Mouse (Mus musculus) liver, postnatal 0 days (tissue): ENCODE data around the gene Dennd6b. TPM values are rescaled to one million over a fixed set of nuclear protein-coding genes. Genes with fewer than 3 reads are reported as not detected.

ENCODE experiments used
- ATAC-seq: fragments of 200-750 bp; cut with Nextera tagmentation; 2 replicates; pipeline ENCODE4 v1.8.0; 2017; ENCODE audit warnings: mild to moderate bottlenecking, moderate library complexity
- DNase-seq: peaks from one replicate; pipeline ENCODE4 v3.0.0-alpha.2; 2016
- H3K27ac ChIP-seq: fragments of 300-500 bp; sonication (generic); 2 replicates; pipeline ENCODE4 v1.5.1; 2014; ENCODE audit warnings: antibody characterized with exemption, moderate library complexity, mild to moderate bottlenecking, low read depth
- H3K27me3 ChIP-seq: fragments of 300-500 bp; sonication (generic); 2 replicates; pipeline ENCODE4 v1.6.1; 2014; ENCODE audit warnings: low read length, control low read depth, mixed read lengths; ENCODE audit not compliant: insufficient read depth
- H3K36me3 ChIP-seq: fragments of 300-500 bp; sonication (generic); replicated peaks from 2 replicates; pipeline ENCODE4 v1.6.1; 2014; ENCODE audit warnings: mild to moderate bottlenecking, control low read depth, low read length, moderate library complexity, mixed read lengths; ENCODE audit not compliant: insufficient read depth
- H3K4me1 ChIP-seq: fragments of 300-500 bp; sonication (generic); 2 replicates; pipeline ENCODE4 v1.6.1; 2014; ENCODE audit warnings: antibody characterized with exemption, mild to moderate bottlenecking, control low read depth; ENCODE audit not compliant: insufficient read depth
- H3K4me2 ChIP-seq: fragments of 300-500 bp; sonication (generic); 2 replicates; pipeline ENCODE4 v1.6.1; 2014; ENCODE audit warnings: low read depth, mild to moderate bottlenecking, low read length, moderate library complexity, mixed read lengths
- H3K4me3 ChIP-seq: fragments of 300-500 bp; sonication (generic); 2 replicates; pipeline ENCODE4 v1.5.1; 2014; ENCODE audit warnings: low read depth, low read length
- H3K9ac ChIP-seq: fragments of 300-500 bp; sonication (generic); replicated peaks from 2 replicates; pipeline ENCODE4 v1.6.1; 2014; ENCODE audit warnings: mild to moderate bottlenecking, moderate library complexity
- H3K9me3 ChIP-seq: fragments of 300-500 bp; sonication (generic); 2 replicates; pipeline ENCODE4 v1.6.1; 2016; ENCODE audit warnings: mild to moderate bottlenecking, control low read depth, low read length, mixed read lengths
- CTCF ChIP-seq: sonication (generic); IDR thresholded peaks from 2 replicates; pipeline ENCODE4 v1.5.1; 2016; ENCODE audit warnings: antibody characterized with exemption, low read depth
- EP300 ChIP-seq: IDR thresholded peaks from 2 replicates; pipeline ENCODE4 v1.6.1; 2016; ENCODE audit warnings: antibody characterized with exemption, low read depth, mild to moderate bottlenecking
- WGBS: fragments of 180-500 bp; shearing (Covaris S2); extraction: QIAGEN DNeasy Blood & Tissue Kit; methylation state at CpG from one replicate; pipeline ENCODE4 v1.1.7; 2014; ENCODE audit not compliant: insufficient replicate concordance; 5-methylcytosine and 5-hydroxymethylcytosine counted together
- polyA plus RNA-seq: library from polyadenylated mRNA; unstranded; fragments of >200 nt; fragmentation: Nextera tagmentation; extraction: Ambion mirVana; gene quantifications from 2 replicates; pipeline ENCODE4 v1.2.1, GENCODE M21; 2015

The Dennd6b gene
- polyA plus RNA-seq, 1 experiment from 2014 or later = 2.7 TPM

DNA sequence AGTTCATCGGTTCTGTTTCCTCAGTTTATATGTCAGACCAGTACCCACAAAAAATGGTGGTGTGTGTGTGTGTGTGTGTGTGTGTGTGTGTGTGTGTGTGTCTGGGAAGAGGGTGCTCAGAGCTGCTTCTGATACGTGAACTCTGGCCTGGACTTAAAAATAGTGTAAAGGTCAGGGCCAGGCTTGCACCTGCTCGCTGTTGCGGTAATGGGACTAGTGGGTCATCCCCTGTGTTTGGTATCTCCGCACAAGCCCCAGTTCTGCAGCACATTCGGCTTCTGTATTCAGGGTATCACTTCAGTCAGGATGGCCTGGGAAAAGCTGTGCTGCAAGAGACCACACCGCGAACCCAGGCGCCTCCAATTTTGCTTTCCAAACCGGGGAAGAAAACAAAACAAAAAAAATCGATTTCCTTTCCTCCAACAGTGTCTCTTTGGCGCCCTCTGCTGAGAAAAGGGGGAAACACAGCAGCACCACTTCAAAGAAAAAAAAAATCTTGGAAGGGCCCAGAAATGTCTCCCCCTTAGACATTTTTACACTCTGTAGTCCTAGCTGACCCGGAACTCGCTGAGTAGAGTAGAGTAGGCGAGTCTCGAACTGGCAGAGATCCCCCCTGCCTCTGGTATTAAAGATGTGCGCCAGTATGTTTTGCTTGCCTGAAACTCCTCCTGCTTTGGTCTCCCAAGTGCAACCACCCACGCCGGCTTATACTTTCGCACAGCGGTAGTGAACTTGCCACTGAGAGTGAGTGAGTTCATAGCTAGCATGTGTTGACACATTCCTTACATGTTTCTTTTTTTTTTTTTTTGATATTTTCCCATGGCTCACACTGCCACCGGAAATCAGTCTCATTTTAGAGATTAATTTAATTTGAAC is 13.8 kb upstream of the Dennd6b start:
- 14% methylated on average over 22 of the region's 22 CpGs for WGBS
- peaks cover 20% of the 10 kb centered on the region for H3K4me1 ChIP-seq
- H3K27ac ChIP-seq = peak overlapping the region; percentile 98
- H3K4me3 ChIP-seq = peak overlapping the region; percentile 98
- peak overlapping the region; percentile 32 for H3K9ac ChIP-seq
- peak overlapping the region; percentile 87 for H3K4me2 ChIP-seq
- no peaks in the 10 kb centered on the region for H3K36me3 ChIP-seq
- peak; percentile 91 for DNase-seq
- no peaks in the 10 kb centered on the region for H3K27me3 ChIP-seq
- peak; percentile 50 for ATAC-seq
- TF ChIP-seq EP300 = peak; percentile 46; the same call in 1 of the 2 replicates
- peak; percentile 90 for TF ChIP-seq CTCF
- H3K9me3 ChIP-seq = no peaks in the 10 kb centered on the region

DNA sequence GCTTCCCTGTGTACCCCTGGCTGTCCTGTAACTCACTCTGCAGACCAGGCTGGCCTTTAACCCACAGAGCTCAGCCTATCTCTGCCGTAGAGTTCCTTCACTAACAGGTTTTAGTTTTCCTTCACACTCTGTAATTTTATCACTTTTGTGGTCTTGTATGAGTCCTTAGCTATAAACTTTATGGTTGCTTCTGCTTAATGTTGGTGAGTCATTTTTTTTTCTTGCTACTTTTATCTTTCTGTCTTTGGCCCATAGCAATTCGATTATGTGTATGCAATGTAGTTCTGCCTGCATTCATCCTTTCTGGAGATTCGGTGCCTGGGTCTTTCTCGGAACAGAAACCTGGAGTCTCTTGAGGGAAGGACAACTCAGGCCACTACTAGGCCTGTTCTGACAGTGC is 11.2 kb upstream of the Dennd6b start:
- Histone ChIP-seq H3K4me1 (peaks cover 5% of the 10 kb centered on the region), H3K27me3 (no peaks in the 10 kb centered on the region), H3K4me3 (no peak overlapping the region), H3K9me3 (peaks cover 8% of the 10 kb centered on the region), H3K36me3 (no peaks in the 10 kb centered on the region), H3K9ac (no peak overlapping the region), H3K27ac (no peak overlapping the region), H3K4me2 (no peak overlapping the region)
- TF ChIP-seq CTCF = no peak
- no peak for TF ChIP-seq EP300
- ATAC-seq (no peak), DNase-seq (no peak)
- WGBS = 75% methylated on average over 4 of the region's 4 CpGs

DNA sequence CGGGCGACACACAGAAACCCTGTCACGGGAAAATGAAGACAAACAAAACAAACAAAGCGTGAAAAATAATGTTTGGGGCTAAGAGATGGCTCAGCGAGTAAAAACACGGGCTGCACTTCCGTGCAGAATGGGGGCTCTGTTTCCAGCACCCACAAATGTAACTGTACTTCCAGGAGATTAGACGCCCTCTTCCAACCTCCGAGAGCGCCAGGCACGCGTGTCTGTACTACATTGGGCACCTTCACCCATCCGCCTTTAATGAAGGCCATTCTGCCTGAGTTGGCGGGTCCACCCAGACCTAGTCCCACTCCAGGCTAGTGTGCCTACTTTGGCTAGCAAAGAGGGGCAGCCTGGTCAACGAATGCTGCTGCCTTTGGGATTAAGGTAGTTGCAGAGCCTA is 760 bp upstream of the Dennd6b start:
- Histone ChIP-seq H3K27me3 (no peaks in the 10 kb centered on the region), H3K36me3 (no peaks in the 10 kb centered on the region), H3K4me3 (peak overlapping the region; percentile 96), H3K4me2 (peak overlapping the region; percentile 95), H3K27ac (peak overlapping the region; percentile 99), H3K9ac (peak overlapping the region; percentile 98), H3K9me3 (no peaks in the 10 kb centered on the region), H3K4me1 (peaks cover 18% of the 10 kb centered on the region)
- ATAC-seq = no peak
- 72% methylated on average over 15 of the region's 15 CpGs for WGBS
- TF ChIP-seq CTCF (no peak), EP300 (no peak)
- DNase-seq = peak; percentile 14

DNA sequence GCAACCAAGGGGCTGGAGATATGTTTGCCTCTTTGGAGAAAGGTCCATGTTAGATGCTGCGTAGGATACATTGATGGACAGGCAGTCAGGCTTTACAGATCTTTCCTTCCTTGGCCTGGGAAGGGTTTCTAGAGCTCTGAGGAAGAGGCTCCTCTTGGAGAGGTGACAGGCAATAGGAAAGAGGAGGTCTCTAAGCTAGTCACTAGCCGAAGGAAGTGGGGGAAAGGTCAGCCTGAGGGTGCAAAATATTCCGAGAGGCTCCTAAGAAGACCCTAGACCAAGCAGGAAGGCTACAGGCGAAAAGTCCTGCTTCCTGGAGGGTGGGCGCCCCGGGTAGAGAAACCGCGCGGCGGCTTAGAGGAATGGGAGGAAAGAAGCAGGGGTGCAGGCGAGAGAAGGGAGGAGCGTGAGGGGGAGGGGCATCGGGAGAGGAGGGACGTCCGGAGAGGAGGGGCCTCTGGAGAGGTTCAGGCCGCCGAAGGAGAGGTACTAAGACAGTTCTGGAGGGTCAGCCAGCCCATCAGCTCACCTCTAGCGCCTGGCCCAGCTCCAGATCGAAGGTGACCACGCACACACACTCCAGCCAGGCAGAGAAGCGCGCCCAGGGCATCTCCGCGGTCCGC is 495 bp downstream of the Dennd6b start:
- H3K9ac ChIP-seq = peak overlapping the region; percentile 98
- TF ChIP-seq CTCF (no peak), EP300 (no peak)
- peak overlapping the region; percentile 96 for H3K4me3 ChIP-seq
- H3K4me1 ChIP-seq = peaks cover 18% of the 10 kb centered on the region
- peak overlapping the region; percentile 99 for H3K27ac ChIP-seq
- H3K9me3 ChIP-seq = no peaks in the 10 kb centered on the region
- under 1% methylated on average over 23 of the region's 25 CpGs for WGBS
- H3K4me2 ChIP-seq = peak overlapping the region; percentile 95
- DNase-seq (peak; percentile 92), ATAC-seq (peak; percentile 92)
- H3K36me3 ChIP-seq = no peaks in the 10 kb centered on the region
- no peaks in the 10 kb centered on the region for H3K27me3 ChIP-seq

DNA sequence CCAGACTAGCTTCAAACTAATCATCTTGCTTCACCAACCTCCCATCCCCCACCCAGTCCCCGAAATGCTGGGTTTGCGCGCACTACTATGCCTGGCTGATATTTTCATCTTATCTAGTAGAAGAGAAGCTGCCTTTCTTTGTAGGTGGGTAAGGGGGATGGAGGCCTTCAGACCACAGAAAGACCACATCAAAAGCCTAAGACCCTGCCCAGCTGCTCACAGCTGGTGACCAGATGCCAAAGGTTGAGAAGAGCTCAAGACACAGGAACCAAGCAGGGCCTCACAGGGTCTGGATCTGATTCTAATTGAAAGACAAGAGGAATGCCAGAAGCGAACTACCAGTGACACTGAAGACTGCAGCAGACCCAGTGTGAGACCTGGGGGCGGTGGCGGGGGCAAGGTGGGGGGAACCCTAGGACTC is 1.0 kb downstream of the Dennd6b start:
- TF ChIP-seq CTCF = no peak
- TF ChIP-seq EP300 = no peak
- Histone ChIP-seq H3K27ac (peak overlapping the region; percentile 99), H3K4me2 (peak overlapping the region; percentile 95), H3K9me3 (no peaks in the 10 kb centered on the region), H3K9ac (peak overlapping the region; percentile 98), H3K4me3 (peak overlapping the region; percentile 96), H3K4me1 (peaks cover 18% of the 10 kb centered on the region), H3K27me3 (no peaks in the 10 kb centered on the region), H3K36me3 (no peaks in the 10 kb centered on the region)
- ATAC-seq (no peak), DNase-seq (peak; percentile 39)
- WGBS = 32% methylated on average over 6 of the region's 6 CpGs

DNA sequence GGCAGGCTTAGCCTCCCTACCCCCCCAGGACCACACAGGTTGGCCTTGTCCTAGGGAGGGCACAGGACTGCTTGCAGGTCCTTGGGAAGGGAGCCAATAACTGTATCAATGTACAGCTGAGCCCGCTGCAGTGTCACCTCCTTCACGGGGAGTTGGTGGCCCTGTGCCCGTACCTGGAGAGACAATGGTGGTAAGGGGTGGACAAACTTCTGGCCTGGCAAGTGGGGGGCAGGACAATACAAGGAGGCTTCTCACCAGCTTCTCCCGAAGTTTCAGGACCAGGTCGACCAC is 11.4 kb downstream of the Dennd6b start:
- no peak overlapping the region for H3K4me3 ChIP-seq
- peaks cover 15% of the 10 kb centered on the region for H3K4me1 ChIP-seq
- ATAC-seq = no peak
- H3K27me3 ChIP-seq = peaks cover 17% of the 10 kb centered on the region
- no peak overlapping the region for H3K27ac ChIP-seq
- H3K9ac ChIP-seq = no peak overlapping the region
- TF ChIP-seq CTCF = no peak
- no peak for TF ChIP-seq EP300
- WGBS = 82% methylated on average over 5 of the region's 5 CpGs
- no peak for DNase-seq
- H3K9me3 ChIP-seq = no peaks in the 10 kb centered on the region
- no peaks in the 10 kb centered on the region for H3K36me3 ChIP-seq
- H3K4me2 ChIP-seq = no peak overlapping the region
